Mouse (Mus musculus): ENCODE results near the gene Grin2a. TPM values are rescaled to one million over a fixed set of nuclear protein-coding genes. Genes with fewer than 3 reads are reported as not detected.
A peak's percentile ranks its signal among the peaks of the same experiment; 100 is the strongest.

The Grin2a gene
- polyA plus RNA-seq, 1 experiment from 2014 or later = 0.04 TPM

DNA sequence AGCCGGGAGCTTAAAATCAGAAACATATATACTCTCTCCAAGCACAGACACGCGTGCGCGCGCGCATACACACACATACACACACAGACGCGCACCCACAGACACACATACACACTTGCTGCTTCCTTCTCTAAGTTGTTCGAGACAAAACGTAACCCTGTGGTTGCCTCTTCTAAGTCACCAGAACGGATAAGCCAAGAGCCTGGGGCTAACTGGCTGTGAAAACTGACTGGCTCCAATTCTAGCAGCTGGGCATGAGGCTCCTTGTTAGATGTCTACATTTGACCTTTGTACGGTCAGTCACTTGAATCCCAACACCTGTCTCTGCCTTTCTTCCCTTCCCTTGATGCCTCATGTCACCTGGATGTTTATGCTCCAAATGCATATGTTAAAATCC, 452 bp upstream of the Grin2a start:
- WGBS (ENCODE audit: insufficient replicate concordance) = 24% methylated on average over 13 of the region's 13 CpGs
- peaks cover 63% of the 10 kb centered on the region for H3K27me3 ChIP-seq (replicated peaks)

DNA sequence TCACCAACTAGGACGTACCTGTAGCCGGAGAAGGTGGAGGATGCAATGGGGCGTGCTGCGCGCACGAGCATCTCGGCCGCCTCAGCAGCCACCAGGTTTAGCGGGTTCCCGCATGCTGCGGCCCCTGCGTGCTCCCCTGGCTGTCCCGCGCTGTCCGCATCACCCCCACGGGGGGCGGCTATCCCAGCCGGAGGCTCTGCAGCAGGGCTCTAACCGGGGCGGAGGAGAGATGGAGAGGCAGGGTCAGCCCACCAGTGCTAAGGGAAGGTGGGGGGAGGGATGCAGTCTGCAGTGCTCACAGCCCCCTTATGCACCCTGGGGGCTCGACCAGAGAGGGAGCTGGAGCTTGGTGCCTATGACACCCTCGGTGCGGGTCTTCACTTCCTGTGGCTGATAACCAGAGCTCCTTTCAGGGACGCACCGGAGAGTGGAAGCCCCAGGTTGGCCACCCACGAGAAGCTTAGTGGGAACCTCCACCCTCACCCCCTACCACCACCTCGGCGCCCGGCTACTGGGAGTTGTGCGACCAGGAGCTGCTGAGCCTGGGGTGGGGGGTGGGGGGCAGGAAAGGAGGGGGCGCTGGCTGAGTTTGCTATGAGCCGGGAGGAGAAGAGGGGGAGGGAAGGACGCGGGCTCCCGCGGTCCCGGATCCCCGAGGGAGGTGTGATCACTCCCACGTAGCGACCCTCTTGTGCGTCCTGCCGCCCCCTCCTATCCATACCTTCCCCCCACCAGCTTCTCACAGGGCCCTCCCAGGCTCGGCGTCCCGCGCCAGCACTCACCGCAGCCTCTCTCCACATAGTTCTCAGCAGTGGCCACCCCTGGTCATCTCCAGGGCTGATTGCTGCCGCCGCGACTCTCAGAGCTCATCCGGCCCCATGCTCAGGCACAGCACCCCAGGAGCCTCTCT, 1.1 kb downstream of the Grin2a start:
- Histone ChIP-seq H3K9ac (no peak overlapping the region), H3K27me3 (replicated peaks) (peaks cover 66% of the 10 kb centered on the region), H3K4me1 (no peaks in the 10 kb centered on the region), H3K36me3 (no peaks in the 10 kb centered on the region), H3K4me3 (peak overlapping the region; percentile 26), H3K27ac (no peak overlapping the region), H3K9me3 (replicated peaks) (no peaks in the 10 kb centered on the region), H3K4me2 (peak overlapping the region; percentile 54)
- WGBS (ENCODE audit: insufficient replicate concordance) = 3% methylated on average over 50 of the region's 51 CpGs
- ATAC-seq = no peak

More for the DNA sequence above, 452 bp upstream of the Grin2a start:
- Histone ChIP-seq H3K4me3 (no peak overlapping the region), H3K4me2 (peak overlapping the region; percentile 54; the same call in 1 of the 2 replicates), H3K36me3 (no peaks in the 10 kb centered on the region), H3K4me1 (no peaks in the 10 kb centered on the region), H3K9me3 (replicated peaks) (no peaks in the 10 kb centered on the region), H3K27ac (no peak overlapping the region), H3K9ac (no peak overlapping the region)
- ATAC-seq = no peak

DNA sequence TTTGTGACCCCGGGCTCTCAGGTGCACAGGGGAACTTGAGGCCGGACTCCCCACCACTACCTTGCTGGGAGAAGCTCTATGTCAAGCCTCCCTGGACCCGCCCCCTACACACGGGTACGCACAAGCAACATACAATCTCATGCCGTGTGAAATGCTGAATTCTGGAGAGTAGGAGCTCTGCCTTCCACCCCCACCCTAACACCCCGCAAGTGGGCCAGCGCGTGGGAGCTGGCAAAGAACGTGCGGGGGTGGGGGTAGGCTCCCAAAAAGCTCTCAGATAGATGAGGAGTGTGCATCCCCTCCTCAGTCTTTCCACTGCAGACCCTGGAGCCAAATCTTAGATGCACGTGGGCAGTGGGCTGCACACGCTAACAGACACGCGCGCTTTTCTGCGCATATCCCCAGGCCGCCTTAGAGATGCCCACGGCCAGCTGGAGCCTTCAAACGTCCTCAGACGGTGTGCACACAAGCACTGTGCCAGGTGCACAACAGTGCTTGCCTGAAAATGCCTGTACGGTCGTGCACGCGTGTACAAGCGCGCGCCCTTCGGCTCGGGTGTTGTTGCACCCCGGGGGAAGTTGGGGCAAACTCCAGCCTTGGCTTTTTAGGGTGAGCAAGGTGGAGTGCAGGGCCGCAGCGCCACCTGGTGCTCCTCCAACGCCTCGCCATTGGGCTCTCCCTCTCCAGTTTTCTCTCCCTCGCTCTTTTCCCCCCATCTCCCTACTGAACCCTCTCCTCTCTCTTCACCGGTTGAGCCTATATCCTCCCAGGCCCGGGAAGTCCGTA, 1.9 kb downstream of the Grin2a start:
- H3K27me3 ChIP-seq (replicated peaks) = peaks cover 66% of the 10 kb centered on the region
- H3K9ac ChIP-seq = no peak overlapping the region
- H3K27ac ChIP-seq = no peak overlapping the region
- WGBS (ENCODE audit: insufficient replicate concordance) = 3% methylated on average over 39 of the region's 39 CpGs
- no peaks in the 10 kb centered on the region for H3K9me3 ChIP-seq (replicated peaks)
- H3K4me3 ChIP-seq = peak overlapping the region; percentile 15; the same call in 1 of the 2 replicates
- no peaks in the 10 kb centered on the region for H3K4me1 ChIP-seq
- H3K36me3 ChIP-seq = no peaks in the 10 kb centered on the region
- peak; percentile 27; the same call in 1 of the 2 replicates for ATAC-seq
- peak overlapping the region; percentile 54 for H3K4me2 ChIP-seq

DNA sequence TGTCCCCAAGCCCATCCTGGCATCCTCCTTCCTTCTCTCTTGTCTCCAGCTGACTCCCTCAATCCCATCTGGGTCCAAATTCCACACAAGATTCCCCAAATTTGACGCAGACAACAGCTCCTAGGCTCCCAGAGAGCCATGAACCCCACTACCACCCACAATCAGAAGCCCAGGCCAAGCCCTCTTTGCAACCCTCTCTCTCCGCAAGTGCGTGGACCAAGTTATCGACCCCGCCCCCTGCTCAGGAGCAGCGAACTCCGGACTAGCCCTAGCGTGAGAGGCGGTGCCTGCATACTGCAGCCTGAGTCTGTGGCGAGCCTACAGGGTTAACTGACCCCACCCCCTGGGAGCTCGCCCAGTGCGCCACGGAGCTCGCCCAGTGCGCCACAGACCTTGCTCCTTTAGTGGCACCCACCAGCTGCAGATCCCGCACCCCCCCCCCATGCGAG, 2.6 kb downstream of the Grin2a start:
- peaks cover 66% of the 10 kb centered on the region for H3K27me3 ChIP-seq (replicated peaks)
- H3K9me3 ChIP-seq (replicated peaks) = no peaks in the 10 kb centered on the region
- ATAC-seq = peak; percentile 32; the same call in 1 of the 2 replicates
- H3K27ac ChIP-seq = no peak overlapping the region
- 2% methylated on average over 17 of the region's 17 CpGs for WGBS (ENCODE audit: insufficient replicate concordance)
- H3K4me3 ChIP-seq = peak overlapping the region; percentile 15; the same call in 1 of the 2 replicates
- H3K4me1 ChIP-seq = no peaks in the 10 kb centered on the region
- no peaks in the 10 kb centered on the region for H3K36me3 ChIP-seq
- H3K9ac ChIP-seq = no peak overlapping the region
- H3K4me2 ChIP-seq = peak overlapping the region; percentile 54

DNA sequence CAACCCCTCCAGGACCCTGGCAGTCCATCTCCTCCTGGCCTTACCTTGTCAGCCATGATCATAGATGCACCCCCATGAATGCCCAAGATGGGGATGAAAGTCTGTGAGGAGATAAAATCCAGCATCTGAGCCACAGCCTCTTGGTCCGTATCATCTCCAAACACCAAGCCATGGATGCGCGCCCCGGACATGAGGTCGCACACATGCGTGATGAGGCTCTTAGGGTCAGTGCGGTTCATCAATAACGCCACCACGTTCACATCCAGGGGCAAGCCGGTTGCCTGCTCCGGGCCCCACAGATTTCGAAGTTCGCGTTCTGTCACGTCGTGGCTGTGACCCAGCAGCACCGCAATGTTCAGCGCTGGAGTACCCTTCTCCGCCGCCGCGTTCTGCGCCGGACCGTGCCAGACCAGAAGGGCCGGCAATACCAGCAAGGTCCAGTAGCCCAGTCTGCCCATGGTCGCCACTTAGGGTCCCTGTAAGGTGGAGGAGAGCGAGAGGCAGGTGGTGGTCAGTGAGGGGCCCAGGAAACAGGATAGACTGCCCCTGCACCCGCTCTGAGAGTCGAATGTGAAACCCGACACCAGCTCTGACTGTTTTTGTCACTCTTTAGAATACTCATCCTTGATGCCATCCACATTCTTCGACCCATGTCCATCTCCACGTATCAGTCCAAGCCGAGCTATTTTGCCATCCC, 3.1 kb downstream of the Grin2a start:
- ATAC-seq = no peak
- Histone ChIP-seq H3K36me3 (no peaks in the 10 kb centered on the region), H3K9me3 (replicated peaks) (no peaks in the 10 kb centered on the region), H3K4me1 (no peaks in the 10 kb centered on the region), H3K27ac (no peak overlapping the region), H3K9ac (no peak overlapping the region), H3K4me3 (no peak overlapping the region), H3K4me2 (peak overlapping the region; percentile 13; the same call in 1 of the 2 replicates), H3K27me3 (replicated peaks) (peaks cover 66% of the 10 kb centered on the region)
- 16% methylated on average over 34 of the region's 34 CpGs for WGBS (ENCODE audit: insufficient replicate concordance)

DNA sequence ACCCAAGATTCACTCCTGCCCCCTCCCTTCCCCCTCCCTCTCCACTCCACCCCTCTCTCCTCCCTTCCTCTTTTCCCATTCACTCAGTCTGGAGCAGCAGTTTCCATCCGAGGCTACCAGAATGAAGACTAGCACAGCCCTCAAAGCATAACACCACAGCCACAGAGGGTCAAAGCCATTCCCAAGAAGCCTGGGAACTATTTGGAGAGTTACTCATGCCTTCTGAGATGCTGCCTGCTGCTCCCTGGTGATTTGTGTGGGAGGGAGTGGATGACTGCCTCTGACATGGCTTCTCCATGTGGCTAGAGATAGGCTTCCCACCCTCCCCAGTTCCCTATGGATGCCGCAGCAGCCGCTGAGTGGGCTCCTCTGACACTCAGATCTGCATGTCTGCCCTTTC, 10.3 kb downstream of the Grin2a start:
- H3K9ac ChIP-seq = no peak overlapping the region
- H3K27me3 ChIP-seq (replicated peaks) = no peaks in the 10 kb centered on the region
- ATAC-seq = no peak
- H3K4me3 ChIP-seq = no peak overlapping the region
- 24% methylated on average over 3 of the region's 3 CpGs for WGBS (ENCODE audit: insufficient replicate concordance)
- no peaks in the 10 kb centered on the region for H3K9me3 ChIP-seq (replicated peaks)
- H3K36me3 ChIP-seq = no peaks in the 10 kb centered on the region
- no peak overlapping the region for H3K27ac ChIP-seq
- no peaks in the 10 kb centered on the region for H3K4me1 ChIP-seq
- H3K4me2 ChIP-seq = no peak overlapping the region

DNA sequence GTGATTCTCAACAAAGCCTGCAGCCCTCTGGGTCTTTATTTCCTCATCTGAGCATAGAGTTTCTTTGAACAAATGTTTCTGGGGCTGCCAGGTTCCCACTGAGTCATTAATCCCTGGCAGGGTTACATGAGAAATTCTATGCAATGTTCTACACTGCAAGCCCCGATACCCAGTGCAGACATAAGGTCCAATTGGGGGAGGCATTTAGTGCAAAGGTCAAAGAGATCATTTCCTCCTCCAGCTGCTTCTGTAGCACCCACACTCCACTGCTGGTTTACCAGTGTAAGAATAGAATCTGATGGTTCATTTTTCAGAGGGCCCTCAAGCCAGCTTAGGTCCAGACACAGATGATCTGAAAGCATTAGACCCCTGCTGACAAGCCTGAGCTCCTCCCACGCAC, 14.7 kb downstream of the Grin2a start:
- H3K36me3 ChIP-seq = no peaks in the 10 kb centered on the region
- 48% methylated on average over 2 of the region's 2 CpGs for WGBS (ENCODE audit: insufficient replicate concordance)
- no peak overlapping the region for H3K4me2 ChIP-seq
- no peaks in the 10 kb centered on the region for H3K27me3 ChIP-seq (replicated peaks)
- no peaks in the 10 kb centered on the region for H3K4me1 ChIP-seq
- no peak overlapping the region for H3K9ac ChIP-seq
- no peak for ATAC-seq
- no peak overlapping the region for H3K27ac ChIP-seq
- no peak overlapping the region for H3K4me3 ChIP-seq
- no peaks in the 10 kb centered on the region for H3K9me3 ChIP-seq (replicated peaks)

DNA sequence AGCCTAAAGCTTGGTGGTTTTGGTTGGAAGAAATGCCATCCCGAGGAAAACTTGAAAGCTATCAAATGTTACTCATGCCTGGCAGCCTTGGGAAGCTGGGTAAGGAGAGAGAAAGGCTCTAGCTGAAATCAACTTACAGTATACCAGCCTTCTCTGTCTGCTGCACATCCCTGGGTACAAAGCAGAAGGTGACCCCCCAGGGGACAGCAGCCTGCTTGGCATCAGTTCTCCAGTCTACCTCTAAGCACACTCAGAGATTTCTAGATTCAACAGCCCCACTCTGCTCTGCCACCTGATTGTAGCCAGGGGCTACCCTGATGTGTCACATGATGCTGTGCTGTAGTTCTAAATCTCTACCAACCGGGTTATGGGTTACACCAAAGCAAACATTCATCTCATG, 17.2 kb downstream of the Grin2a start:
- no peak overlapping the region for H3K4me2 ChIP-seq
- no peaks in the 10 kb centered on the region for H3K27me3 ChIP-seq (replicated peaks)
- no peak overlapping the region for H3K9ac ChIP-seq
- no peaks in the 10 kb centered on the region for H3K36me3 ChIP-seq
- 46% methylated on average over 2 of the region's 2 CpGs for WGBS (ENCODE audit: insufficient replicate concordance)
- H3K27ac ChIP-seq = no peak overlapping the region
- ATAC-seq = no peak
- H3K4me1 ChIP-seq = no peaks in the 10 kb centered on the region
- no peaks in the 10 kb centered on the region for H3K9me3 ChIP-seq (replicated peaks)
- no peak overlapping the region for H3K4me3 ChIP-seq

DNA sequence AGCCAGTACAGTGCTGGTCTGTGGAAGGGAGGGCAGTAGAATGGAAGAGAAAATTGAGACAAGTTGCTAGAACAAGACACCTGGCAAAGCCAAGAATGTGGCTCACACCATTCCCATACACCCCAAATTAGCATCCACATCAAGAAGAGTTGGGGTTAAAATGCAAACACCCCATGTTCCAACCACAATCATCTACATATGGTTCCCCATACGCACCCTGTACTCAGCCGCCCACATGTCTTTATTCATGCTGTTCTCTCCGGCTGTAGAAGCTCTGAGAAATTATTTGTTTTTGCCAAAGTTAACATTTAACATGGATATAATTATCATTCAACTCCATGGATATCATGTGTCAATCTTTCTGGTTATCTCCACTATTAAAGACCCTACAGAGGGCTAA, 22.7 kb downstream of the Grin2a start:
- no peak overlapping the region for H3K4me3 ChIP-seq
- no peak overlapping the region for H3K4me2 ChIP-seq
- no peak overlapping the region for H3K27ac ChIP-seq
- 71% methylated on average over 3 of the region's 3 CpGs for WGBS (ENCODE audit: insufficient replicate concordance)
- ATAC-seq = no peak
- no peak overlapping the region for H3K9ac ChIP-seq
- H3K9me3 ChIP-seq (replicated peaks) = no peaks in the 10 kb centered on the region
- no peaks in the 10 kb centered on the region for H3K27me3 ChIP-seq (replicated peaks)
- H3K36me3 ChIP-seq = no peaks in the 10 kb centered on the region
- H3K4me1 ChIP-seq = no peaks in the 10 kb centered on the region

DNA sequence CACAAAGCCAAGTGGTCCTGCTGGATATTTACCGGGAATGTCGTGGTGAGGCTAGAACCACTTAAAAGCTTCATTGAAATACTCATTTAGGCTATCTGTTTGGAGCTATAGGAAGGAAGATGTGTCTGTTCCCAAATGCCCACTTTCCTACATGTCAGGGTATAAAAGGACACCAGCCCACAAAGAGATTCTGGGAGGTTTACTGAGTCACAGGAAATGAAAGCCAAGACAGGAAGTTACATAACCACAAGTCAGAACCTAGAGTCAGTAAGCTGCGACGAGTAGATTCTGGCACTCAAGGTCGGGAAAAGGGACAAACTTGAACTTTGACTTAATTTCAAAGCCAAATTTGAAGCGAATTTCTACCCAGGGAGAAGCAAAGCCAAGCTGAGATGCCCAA, 30.9 kb downstream of the Grin2a start:
- 27% methylated on average over 6 of the region's 6 CpGs for WGBS (ENCODE audit: insufficient replicate concordance)
- no peak for ATAC-seq
- H3K4me2 ChIP-seq = no peak overlapping the region
- no peaks in the 10 kb centered on the region for H3K4me1 ChIP-seq
- no peaks in the 10 kb centered on the region for H3K9me3 ChIP-seq (replicated peaks)
- H3K27ac ChIP-seq = no peak overlapping the region
- H3K4me3 ChIP-seq = no peak overlapping the region
- no peak overlapping the region for H3K9ac ChIP-seq
- H3K36me3 ChIP-seq = no peaks in the 10 kb centered on the region
- H3K27me3 ChIP-seq (replicated peaks) = no peaks in the 10 kb centered on the region

DNA sequence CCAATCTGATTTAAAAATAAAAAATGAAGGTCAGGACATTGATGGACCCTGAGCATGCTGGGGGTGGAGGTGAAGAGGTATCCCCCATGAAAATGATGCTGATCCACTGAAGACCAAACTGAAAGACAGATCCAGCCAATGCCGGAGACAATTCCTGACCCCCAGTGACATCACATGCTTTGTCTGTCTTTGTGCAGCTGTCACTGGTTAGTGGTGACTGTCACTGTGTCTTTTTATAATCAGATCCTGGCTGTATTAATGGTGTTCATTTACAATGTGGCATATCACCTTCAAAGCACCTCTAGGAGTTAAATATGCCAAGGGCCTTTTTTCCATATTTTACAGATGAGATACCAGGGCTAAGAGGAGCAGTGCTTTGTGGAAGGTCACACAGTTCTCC, 32.9 kb downstream of the Grin2a start:
- H3K4me2 ChIP-seq = no peak overlapping the region
- H3K27ac ChIP-seq = no peak overlapping the region
- no peak overlapping the region for H3K4me3 ChIP-seq
- 69% methylated on average over 1 of the region's 1 CpGs for WGBS (ENCODE audit: insufficient replicate concordance)
- H3K9me3 ChIP-seq (replicated peaks) = no peaks in the 10 kb centered on the region
- no peaks in the 10 kb centered on the region for H3K4me1 ChIP-seq
- no peak for ATAC-seq
- H3K9ac ChIP-seq = no peak overlapping the region
- H3K27me3 ChIP-seq (replicated peaks) = no peaks in the 10 kb centered on the region
- no peaks in the 10 kb centered on the region for H3K36me3 ChIP-seq

Measured in liver, embryonic 12.5 days (tissue).